Mouse (Mus musculus): Measurements from ENCODE around the gene Zfp410. TPM values are rescaled to one million over a fixed set of nuclear protein-coding genes. Genes with fewer than 3 reads are reported as not detected.

Zfp410 gene
- polyA plus RNA-seq, 1 experiment from 2014 or later = 84.3 TPM

DNA sequence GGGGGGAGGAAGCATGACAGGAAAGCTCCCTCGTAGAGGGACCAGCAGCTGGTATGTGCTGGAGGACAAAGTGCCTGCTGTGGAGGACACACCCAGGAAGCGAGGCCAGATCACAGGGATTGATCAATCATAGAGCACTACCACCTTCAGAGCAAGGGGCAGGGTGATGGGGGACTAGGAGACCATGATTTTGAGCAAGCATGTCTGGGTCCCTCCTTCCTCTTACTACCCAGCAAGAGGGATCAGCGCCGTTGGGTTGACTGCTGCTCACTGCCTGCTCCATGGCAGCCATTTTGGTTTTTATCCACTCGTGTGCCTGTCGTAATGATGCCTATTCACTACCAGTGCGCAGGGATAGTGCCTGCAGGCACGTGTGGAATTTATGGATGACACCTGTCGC is 47.6 kb downstream of the Zfp410 start:
- no peak overlapping the region for H3K9ac ChIP-seq
- H3K27me3 ChIP-seq = no peaks in the 10 kb centered on the region
- H3K4me1 ChIP-seq (replicated peaks) = peaks cover 33% of the 10 kb centered on the region
- no peak for ATAC-seq (ENCODE audit: low FRiP score)
- no peak overlapping the region for H3K4me2 ChIP-seq
- no peaks in the 10 kb centered on the region for H3K9me3 ChIP-seq
- H3K27ac ChIP-seq = no peak overlapping the region
- WGBS = 82% methylated on average over 9 of the region's 9 CpGs
- H3K4me3 ChIP-seq = no peak overlapping the region
- peaks cover 26% of the 10 kb centered on the region for H3K36me3 ChIP-seq

DNA sequence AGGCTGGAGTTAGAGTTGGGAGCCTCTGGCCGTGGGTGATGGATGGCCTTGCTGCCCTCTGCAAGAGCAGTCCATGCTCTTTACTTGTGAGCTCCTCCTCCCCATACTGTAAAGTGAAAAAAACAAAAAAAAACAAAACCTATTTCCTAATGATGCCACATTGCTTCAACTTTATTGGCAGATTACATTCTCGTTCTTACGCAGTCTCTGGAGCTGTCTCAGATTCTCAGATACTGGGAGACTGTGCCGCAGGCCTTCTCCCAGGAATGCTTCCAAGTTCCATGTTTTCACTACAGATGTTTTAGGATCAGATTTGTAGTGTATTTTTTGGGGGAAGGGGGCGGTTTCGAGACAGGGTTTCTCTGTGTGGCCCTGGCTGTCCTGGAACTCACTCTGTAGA is 48.5 kb downstream of the Zfp410 start:
- Histone ChIP-seq H3K4me3 (no peak overlapping the region), H3K4me1 (replicated peaks) (peaks cover 31% of the 10 kb centered on the region), H3K4me2 (no peak overlapping the region), H3K9ac (no peak overlapping the region), H3K27ac (no peak overlapping the region), H3K27me3 (no peaks in the 10 kb centered on the region), H3K36me3 (peaks cover 34% of the 10 kb centered on the region), H3K9me3 (no peaks in the 10 kb centered on the region)
- WGBS = 96% methylated on average over 6 of the region's 6 CpGs
- no peak for ATAC-seq (ENCODE audit: low FRiP score)

DNA sequence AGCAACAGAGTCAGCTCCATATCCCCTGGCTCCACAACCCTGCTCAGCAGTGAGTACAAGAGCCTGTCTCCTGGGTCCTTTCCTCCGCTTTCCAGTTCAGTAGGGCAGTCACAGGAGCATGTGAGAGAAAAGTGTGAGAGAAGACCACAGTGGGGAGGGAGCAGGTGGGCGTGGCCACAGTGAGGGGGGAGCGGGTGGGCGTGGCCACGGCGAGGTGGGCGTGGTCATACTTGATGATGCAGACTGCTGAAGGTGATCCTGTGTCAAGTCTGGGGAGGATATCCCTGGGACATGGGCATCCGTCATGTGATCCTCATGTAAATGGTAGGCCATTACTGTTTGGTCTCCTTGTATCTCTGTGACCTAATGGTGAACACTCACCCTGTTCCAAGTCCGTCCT is 50.3 kb downstream of the Zfp410 start:
- H3K9ac ChIP-seq = no peak overlapping the region
- H3K4me3 ChIP-seq = no peak overlapping the region
- peaks cover 52% of the 10 kb centered on the region for H3K36me3 ChIP-seq
- no peak overlapping the region for H3K27ac ChIP-seq
- H3K9me3 ChIP-seq = no peaks in the 10 kb centered on the region
- WGBS = 69% methylated on average over 9 of the region's 9 CpGs
- no peaks in the 10 kb centered on the region for H3K27me3 ChIP-seq
- no peak overlapping the region for H3K4me2 ChIP-seq
- ATAC-seq (ENCODE audit: low FRiP score) = no peak
- H3K4me1 ChIP-seq (replicated peaks) = peaks cover 20% of the 10 kb centered on the region

DNA sequence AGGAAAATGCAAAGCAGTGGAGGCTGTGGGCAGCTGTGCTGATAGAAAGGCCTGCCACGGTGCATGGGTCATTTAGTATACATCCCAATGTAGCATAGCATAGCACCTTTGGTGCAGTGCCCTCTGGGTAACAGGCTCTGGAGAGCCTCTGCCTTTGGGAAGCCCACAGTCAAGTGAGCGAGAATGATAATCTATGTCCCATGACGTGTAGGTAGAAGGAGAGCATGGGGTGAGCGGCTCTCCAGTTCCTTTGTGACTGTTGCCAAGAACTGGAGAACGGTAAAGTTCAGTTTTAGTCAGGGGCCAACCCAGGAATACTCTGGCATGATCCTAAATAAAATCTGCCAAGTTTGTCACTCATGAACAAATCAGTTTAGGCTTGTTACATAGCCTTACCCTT is 55.0 kb downstream of the Zfp410 start:
- Histone ChIP-seq H3K27me3 (no peaks in the 10 kb centered on the region), H3K36me3 (peaks cover 90% of the 10 kb centered on the region), H3K4me3 (no peak overlapping the region), H3K27ac (no peak overlapping the region), H3K4me2 (no peak overlapping the region), H3K4me1 (replicated peaks) (no peaks in the 10 kb centered on the region), H3K9me3 (no peaks in the 10 kb centered on the region), H3K9ac (no peak overlapping the region)
- 90% methylated on average over 5 of the region's 5 CpGs for WGBS
- ATAC-seq (ENCODE audit: low FRiP score) = no peak

DNA sequence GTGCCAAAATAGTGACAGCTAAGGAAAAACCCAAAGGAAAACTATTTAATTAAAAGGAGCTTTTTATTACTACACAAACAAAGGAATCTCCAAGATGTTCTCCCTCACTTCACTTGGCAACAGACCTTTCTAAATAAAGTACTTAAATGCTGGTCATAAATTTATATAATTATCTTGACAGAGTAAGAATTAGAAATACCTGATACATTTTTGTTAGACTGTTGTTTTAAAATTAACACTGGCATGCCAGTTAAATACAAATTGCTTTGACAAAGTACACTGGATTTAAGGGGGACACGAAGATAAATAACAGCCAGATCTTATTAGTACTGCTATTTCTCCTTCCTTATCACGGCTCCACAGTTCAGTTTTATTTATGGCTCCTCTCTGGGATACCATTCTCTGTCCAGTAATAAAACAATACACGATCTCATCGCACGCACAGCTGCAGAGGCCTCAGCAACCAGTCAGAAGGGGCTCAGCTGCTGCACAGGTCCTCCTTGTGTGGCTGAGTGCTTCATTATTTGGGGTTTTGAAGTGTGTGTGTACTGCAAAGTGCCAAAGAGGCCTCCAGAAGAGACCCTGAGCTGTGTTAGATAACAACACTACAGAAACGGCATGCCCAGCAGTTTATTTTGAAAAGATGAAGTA is 57.3 kb downstream of the Zfp410 start:
- Histone ChIP-seq H3K9me3 (no peaks in the 10 kb centered on the region), H3K27ac (no peak overlapping the region), H3K4me3 (no peak overlapping the region), H3K36me3 (peaks cover 81% of the 10 kb centered on the region), H3K4me2 (no peak overlapping the region), H3K4me1 (replicated peaks) (no peaks in the 10 kb centered on the region), H3K27me3 (no peaks in the 10 kb centered on the region), H3K9ac (0 out of 2 replicates have a peak overlapping the region, but pooled peaks have one; percentile 35)
- ATAC-seq (ENCODE audit: low FRiP score) = no peak
- 83% methylated on average over 6 of the region's 6 CpGs for WGBS

DNA sequence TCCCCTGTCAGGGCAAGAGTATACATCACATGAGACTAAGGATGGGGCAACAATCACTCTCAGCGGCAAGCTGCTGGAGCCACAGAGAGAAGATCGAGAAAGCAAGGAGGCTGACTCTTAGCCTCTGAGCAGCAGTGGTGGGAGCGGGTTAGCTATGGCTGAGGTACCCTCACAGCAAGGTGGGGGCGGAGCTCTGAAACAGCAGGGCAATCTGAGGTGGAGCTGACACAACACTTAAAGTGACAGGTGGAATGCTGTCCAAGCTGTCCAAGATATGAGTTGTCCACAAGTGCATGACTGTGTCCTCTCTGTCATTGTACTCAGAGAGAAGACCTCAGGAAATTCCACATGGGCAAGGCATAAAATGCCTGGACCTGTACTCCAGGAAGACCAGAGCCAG is 65.7 kb downstream of the Zfp410 start:
- ATAC-seq (ENCODE audit: low FRiP score) = no peak
- no peak overlapping the region for H3K4me2 ChIP-seq

DNA sequence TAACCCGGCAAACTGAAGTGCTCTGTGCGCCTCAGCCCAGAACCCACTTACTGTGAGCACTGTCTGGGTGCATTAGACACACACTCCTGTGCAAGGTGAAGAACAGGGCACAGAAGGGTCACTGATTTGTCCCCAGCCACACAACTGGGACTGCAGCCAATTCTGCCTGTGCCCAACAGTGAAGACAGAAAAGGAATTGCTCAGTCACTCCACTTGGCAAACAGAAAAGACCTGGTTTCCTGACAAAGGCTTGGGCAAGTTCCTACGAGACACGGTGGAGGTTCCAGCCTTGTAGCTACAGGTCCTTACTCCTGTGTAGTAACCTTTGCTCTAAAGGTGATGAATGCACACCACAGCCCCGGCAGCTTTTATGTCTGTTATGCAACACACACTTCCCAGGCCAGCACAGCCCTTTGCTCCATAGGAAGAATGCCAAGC is 68.0 kb downstream of the Zfp410 start:
- no peak overlapping the region for H3K9ac ChIP-seq
- H3K4me1 ChIP-seq (replicated peaks) = no peaks in the 10 kb centered on the region
- H3K27ac ChIP-seq = no peak overlapping the region
- ATAC-seq (ENCODE audit: low FRiP score) = no peak
- H3K4me2 ChIP-seq = no peak overlapping the region
- H3K4me3 ChIP-seq = no peak overlapping the region
- WGBS = 83% methylated on average over 5 of the region's 5 CpGs
- H3K36me3 ChIP-seq = peaks cover 50% of the 10 kb centered on the region
- no peaks in the 10 kb centered on the region for H3K9me3 ChIP-seq
- no peaks in the 10 kb centered on the region for H3K27me3 ChIP-seq

More for the DNA sequence above, 65.7 kb downstream of the Zfp410 start:
- Histone ChIP-seq H3K4me3 (no peak overlapping the region), H3K27me3 (no peaks in the 10 kb centered on the region), H3K36me3 (peaks cover 53% of the 10 kb centered on the region), H3K27ac (no peak overlapping the region), H3K9me3 (no peaks in the 10 kb centered on the region), H3K9ac (no peak overlapping the region), H3K4me1 (replicated peaks) (no peaks in the 10 kb centered on the region)
- 92% methylated on average over 4 of the region's 4 CpGs for WGBS

DNA sequence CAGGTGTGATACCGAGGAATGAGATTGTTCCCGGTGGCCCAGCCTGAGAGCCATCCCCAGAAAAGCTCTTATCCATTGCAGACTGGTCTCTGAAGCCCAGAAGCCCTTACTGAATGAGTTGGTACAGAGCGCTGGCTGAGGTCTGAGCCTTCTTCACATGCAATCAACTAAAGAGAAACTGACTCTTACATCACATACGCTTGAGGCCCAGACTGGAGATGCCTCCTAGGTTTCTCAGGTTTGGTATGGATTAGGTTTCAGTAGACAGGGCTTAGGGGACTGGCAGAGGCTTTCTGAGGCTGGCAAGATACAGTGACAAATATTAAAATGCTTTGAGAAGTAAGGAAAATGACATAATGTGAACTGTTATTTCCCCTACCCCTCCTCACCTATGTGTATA is 68.8 kb downstream of the Zfp410 start:
- Histone ChIP-seq H3K4me2 (no peak overlapping the region), H3K9ac (no peak overlapping the region), H3K4me3 (no peak overlapping the region), H3K36me3 (peaks cover 50% of the 10 kb centered on the region), H3K9me3 (no peaks in the 10 kb centered on the region), H3K4me1 (replicated peaks) (no peaks in the 10 kb centered on the region), H3K27ac (no peak overlapping the region), H3K27me3 (no peaks in the 10 kb centered on the region)
- whole genome bisulfite sequencing = 93% methylated on average over 4 of the region's 4 CpGs
- ATAC-seq (ENCODE audit: low FRiP score) = no peak

DNA sequence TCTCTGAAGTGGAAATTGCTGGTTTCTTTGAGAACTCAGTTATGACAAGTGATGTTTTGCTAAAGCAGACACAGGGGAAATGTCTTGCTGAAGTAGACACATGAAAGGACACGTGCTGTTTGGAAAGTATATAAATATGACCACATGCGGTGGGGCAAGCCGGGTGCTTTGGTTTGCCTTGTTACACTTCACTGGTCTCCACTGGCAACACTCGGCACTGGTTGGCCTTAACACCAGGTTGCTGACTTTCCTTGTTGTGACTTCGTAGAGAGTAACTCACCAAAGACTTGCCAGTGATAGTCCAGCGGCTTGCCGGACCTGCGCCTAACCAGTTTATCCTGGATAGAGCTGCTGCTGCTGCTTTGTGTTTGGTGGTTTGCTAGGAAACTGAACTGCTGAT is 71.4 kb downstream of the Zfp410 start:
- H3K9me3 ChIP-seq = no peaks in the 10 kb centered on the region
- ATAC-seq (ENCODE audit: low FRiP score) = no peak

DNA sequence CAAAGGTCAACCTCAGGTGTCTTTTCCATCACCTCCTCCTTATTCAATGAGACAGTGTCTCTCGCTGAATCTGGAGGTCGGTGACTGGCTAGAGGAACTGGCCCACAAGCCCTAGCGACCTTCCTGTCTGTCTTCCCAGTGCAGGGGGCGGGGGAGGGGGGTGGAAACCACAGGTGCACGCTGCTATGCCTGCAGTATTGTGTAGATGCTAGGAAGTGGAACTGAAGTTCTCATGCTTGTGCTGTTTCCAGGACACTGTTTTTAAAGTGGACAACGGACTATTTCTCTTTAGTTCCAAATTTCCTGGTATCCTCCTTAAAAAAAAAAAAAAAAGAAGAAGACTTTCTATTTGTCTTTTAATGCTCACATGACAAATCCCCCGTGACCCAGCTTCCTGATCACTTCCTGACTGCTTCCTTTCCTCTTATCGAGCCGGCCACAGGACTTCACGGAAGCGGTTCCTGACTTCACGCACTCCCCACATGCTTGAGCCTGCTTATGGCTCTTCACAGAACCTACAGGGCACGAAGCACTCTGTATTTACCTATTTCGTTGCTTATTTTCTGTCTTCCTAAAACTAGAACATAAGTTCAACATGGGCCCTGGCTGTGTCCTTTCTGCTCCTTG is 72.2 kb downstream of the Zfp410 start:
- Histone ChIP-seq H3K27me3 (no peaks in the 10 kb centered on the region), H3K9ac (no peak overlapping the region), H3K36me3 (peaks cover 45% of the 10 kb centered on the region), H3K27ac (no peak overlapping the region), H3K4me1 (replicated peaks) (no peaks in the 10 kb centered on the region), H3K4me3 (no peak overlapping the region), H3K4me2 (no peak overlapping the region), H3K9me3 (no peaks in the 10 kb centered on the region)
- ATAC-seq (ENCODE audit: low FRiP score) = no peak
- 81% methylated on average over 14 of the region's 14 CpGs for WGBS

More for the DNA sequence above, 71.4 kb downstream of the Zfp410 start:
- Histone ChIP-seq H3K27me3 (no peaks in the 10 kb centered on the region), H3K4me1 (replicated peaks) (no peaks in the 10 kb centered on the region), H3K4me2 (no peak overlapping the region), H3K36me3 (peaks cover 49% of the 10 kb centered on the region), H3K27ac (no peak overlapping the region), H3K4me3 (no peak overlapping the region), H3K9ac (no peak overlapping the region)
- WGBS = 87% methylated on average over 8 of the region's 8 CpGs

DNA sequence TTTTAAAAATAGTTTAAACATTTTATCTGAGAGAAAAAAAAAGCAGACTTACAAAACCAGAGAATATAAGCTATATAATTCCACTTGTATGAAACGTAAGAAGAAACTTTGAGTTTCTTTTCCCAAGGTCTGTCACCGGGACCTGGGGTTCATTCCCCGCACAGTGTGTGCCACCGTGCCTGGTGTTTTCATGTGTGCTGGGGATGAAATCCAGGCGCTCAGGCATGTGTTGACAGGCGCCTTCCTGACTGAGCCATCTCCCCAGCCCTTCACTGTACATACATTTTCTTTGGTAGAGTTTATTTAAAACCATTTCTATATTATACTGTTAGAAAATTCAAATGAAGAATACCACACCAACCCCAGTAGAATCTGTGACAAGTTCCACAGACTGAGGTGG is 73.7 kb downstream of the Zfp410 start:
- no peak overlapping the region for H3K4me3 ChIP-seq
- ATAC-seq (ENCODE audit: low FRiP score) = no peak
- H3K27ac ChIP-seq = no peak overlapping the region
- H3K9me3 ChIP-seq = no peaks in the 10 kb centered on the region
- no peak overlapping the region for H3K9ac ChIP-seq
- H3K27me3 ChIP-seq = no peaks in the 10 kb centered on the region
- peaks cover 31% of the 10 kb centered on the region for H3K36me3 ChIP-seq
- H3K4me2 ChIP-seq = no peak overlapping the region
- WGBS = 79% methylated on average over 6 of the region's 6 CpGs
- H3K4me1 ChIP-seq (replicated peaks) = no peaks in the 10 kb centered on the region

DNA sequence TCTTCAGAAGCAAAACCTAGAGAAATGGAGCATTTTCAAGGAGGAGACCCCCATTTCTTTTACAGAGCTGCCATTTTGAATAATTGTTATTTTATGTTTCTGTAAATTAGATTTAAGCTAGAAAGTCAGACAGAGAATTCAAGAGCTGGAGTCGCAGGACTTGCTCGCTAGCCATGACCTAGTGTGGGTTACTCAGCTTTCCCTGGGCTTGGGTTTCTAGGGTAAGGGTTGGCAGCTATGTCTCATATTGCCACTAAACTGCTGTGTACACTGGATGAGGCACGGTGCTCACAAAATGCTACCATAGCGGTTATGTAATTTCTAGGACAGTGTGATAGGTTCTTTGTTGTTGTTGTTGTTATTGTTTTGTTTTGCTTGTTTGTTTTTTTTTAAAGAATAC is 76.0 kb downstream of the Zfp410 start:
- H3K9me3 ChIP-seq = no peaks in the 10 kb centered on the region
- WGBS = 99% methylated on average over 4 of the region's 4 CpGs
- no peak overlapping the region for H3K4me3 ChIP-seq
- H3K4me1 ChIP-seq (replicated peaks) = no peaks in the 10 kb centered on the region
- no peak for ATAC-seq (ENCODE audit: low FRiP score)
- H3K27ac ChIP-seq = no peak overlapping the region
- H3K36me3 ChIP-seq = peaks cover 12% of the 10 kb centered on the region; the same call in 1 of the 2 replicates
- no peaks in the 10 kb centered on the region for H3K27me3 ChIP-seq
- H3K4me2 ChIP-seq = no peak overlapping the region
- no peak overlapping the region for H3K9ac ChIP-seq

Data from hindbrain, embryonic 13.5 days (tissue).